Mouse (Mus musculus) G1E (cell line): Measurements from ENCODE around the gene Sac3d1. TPM values are rescaled to one million over a fixed set of nuclear protein-coding genes. Genes with fewer than 3 reads are reported as not detected.
A peak's percentile ranks its signal among the peaks of the same experiment; 100 is the strongest.

Experiments used
- ATAC-seq: 2 replicates; pipeline ENCODE4 v1.8.0; 2016; ENCODE audit warnings: mild to moderate bottlenecking; ENCODE audit not compliant: insufficient number of reproducible peaks, poor library complexity, low FRiP score, severe bottlenecking; ENCODE audit errors: extremely low read depth
- DNase-seq: peaks from one replicate; pipeline ENCODE4 v3.0.0; 2012; ENCODE audit warnings: low spot score
- H3K27me3 ChIP-seq: 2 replicates; pipeline ENCODE4 v1.6.1; 2012; ENCODE audit warnings: mild to moderate bottlenecking, low read length, inconsistent platforms; ENCODE audit not compliant: insufficient read depth
- H3K36me3 ChIP-seq: replicated peaks from 2 replicates; pipeline ENCODE3; 2012; ENCODE audit warnings: mild to moderate bottlenecking, inconsistent platforms
- H3K4me1 ChIP-seq: 2 replicates; pipeline ENCODE4 v1.6.1; 2012; ENCODE audit warnings: low read depth, low read length, inconsistent platforms, mixed read lengths; ENCODE audit not compliant: insufficient read depth
- H3K4me3 ChIP-seq: 2 replicates; pipeline ENCODE4 v1.5.1; 2012; ENCODE audit warnings: low read depth, mild to moderate bottlenecking, inconsistent platforms, low read length, moderate library complexity, mixed read lengths
- H3K9me3 ChIP-seq: replicated peaks from 2 replicates; pipeline ENCODE4 v1.6.1; 2012; ENCODE audit warnings: inconsistent platforms
- CTCF ChIP-seq: IDR thresholded peaks from 2 replicates; pipeline ENCODE4 v1.5.1; 2012; ENCODE audit warnings: low read depth, low read length, inconsistent platforms, mixed read lengths
- GATA1 ChIP-seq: IDR thresholded peaks from 2 replicates; pipeline ENCODE4 v1.6.1; 2012; ENCODE audit warnings: borderline replicate concordance, low read length, inconsistent platforms, mixed read lengths
- GATA2 ChIP-seq: IDR thresholded peaks from 2 replicates; pipeline ENCODE4 v1.6.1; 2012; ENCODE audit warnings: low read depth, low read length, inconsistent platforms, borderline replicate concordance
- POLR2AphosphoS5 ChIP-seq: IDR thresholded peaks from 2 replicates; pipeline ENCODE4 v1.6.1; 2012; ENCODE audit warnings: low read depth, low read length, inconsistent platforms; ENCODE audit not compliant: insufficient replicate concordance
- TAL1 ChIP-seq: conservative IDR thresholded peaks from 2 replicates; pipeline ENCODE4 v1.6.1; 2012; ENCODE audit warnings: low read depth, low read length, inconsistent platforms, mixed read lengths
- polyA plus RNA-seq: library from polyadenylated mRNA; stranded (reverse); fragments of >175 nt; gene quantifications from 2 replicates; pipeline ENCODE4 v1.2.3, GENCODE M21; 2012
- total RNA-seq, 2 experiments: library from RNA; stranded (forward) in 1 of 2; stranded (reverse) in 1 of 2; fragments of 200-1000 nt in 1 of 2; fragments of >200 nt in 1 of 2; fragmentation: Nextera tagmentation in 1 of 2; gene quantifications; 2 replicates each; pipeline ENCODE4 v1.2.3; 2014 to 2017

The Sac3d1 gene
- total and polyA plus RNA-seq, 3 experiments: 7.9 to 69.2 (median 10.2) TPM

GRCm38 (mm10) chr19:6102169-6102853 is 16.1 kb downstream of the Sac3d1 start:
- DNase-seq (no peak), ATAC-seq (no peak)
- TF ChIP-seq GATA1 (no peak), GATA2 (no peak), TAL1 (no peak), POLR2AphosphoS5 (no peak), CTCF (no peak)
- H3K4me1 ChIP-seq: peaks cover 53% of the 10 kb centered on the region
- no peaks in the 10 kb centered on the region for H3K27me3 ChIP-seq
- no peaks in the 10 kb centered on the region for H3K9me3 ChIP-seq
- no peak overlapping the region; the same call in 1 of the 2 replicates for H3K4me3 ChIP-seq
- H3K36me3 ChIP-seq: peaks cover 49% of the 10 kb centered on the region

GRCm38 (mm10) chr19:6101186-6101585 is 17.3 kb downstream of the Sac3d1 start:
- Histone ChIP-seq H3K9me3 (no peaks in the 10 kb centered on the region), H3K27me3 (no peaks in the 10 kb centered on the region), H3K36me3 (peaks cover 53% of the 10 kb centered on the region), H3K4me1 (peaks cover 46% of the 10 kb centered on the region), H3K4me3 (no peak overlapping the region)
- ATAC-seq: no peak
- no peak for TF ChIP-seq GATA2
- TF ChIP-seq TAL1: no peak
- TF ChIP-seq GATA1: no peak
- TF ChIP-seq POLR2AphosphoS5: no peak
- no peak for TF ChIP-seq CTCF
- no peak for DNase-seq

GRCm38 (mm10) chr19:6097847-6098246 is 20.6 kb downstream of the Sac3d1 start:
- DNase-seq: no peak
- no peak overlapping the region for H3K4me3 ChIP-seq
- TF ChIP-seq GATA1 (no peak), POLR2AphosphoS5 (no peak), GATA2 (no peak), TAL1 (no peak), CTCF (no peak)
- H3K9me3 ChIP-seq: no peaks in the 10 kb centered on the region
- no peak for ATAC-seq
- H3K36me3 ChIP-seq: peaks cover 76% of the 10 kb centered on the region
- peaks cover 16% of the 10 kb centered on the region for H3K4me1 ChIP-seq
- H3K27me3 ChIP-seq: no peaks in the 10 kb centered on the region

GRCm38 (mm10) chr19:6094119-6094518 is 24.3 kb downstream of the Sac3d1 start, which contains the start of gene AC131692.1:
Gene AC131692.1, plus strand, starts transcription at chr19:6094419.
- no peaks in the 10 kb centered on the region for H3K27me3 ChIP-seq
- H3K4me1 ChIP-seq: peaks cover 31% of the 10 kb centered on the region
- no peaks in the 10 kb centered on the region for H3K9me3 ChIP-seq
- no peak within 1 kb of the TSS for H3K4me3 ChIP-seq
- ATAC-seq (no peak), DNase-seq (no peak)
- TF ChIP-seq POLR2AphosphoS5: no peak
- no peak for TF ChIP-seq TAL1
- no peak for TF ChIP-seq GATA1
- TF ChIP-seq CTCF: no peak
- no peak for TF ChIP-seq GATA2
- H3K36me3 ChIP-seq: peaks cover 98% of the 10 kb centered on the region

- Histone ChIP-seq H3K36me3 (peaks cover 84% of the 10 kb centered on the region), H3K4me1 (peaks cover 69% of the 10 kb centered on the region), H3K27me3 (no peaks in the 10 kb centered on the region), H3K9me3 (no peaks in the 10 kb centered on the region), H3K4me3 (no peak overlapping the region)
- DNase-seq: no peak
- ATAC-seq: no peak
- TF ChIP-seq GATA1 (no peak), GATA2 (no peak), TAL1 (no peak), POLR2AphosphoS5 (no peak), CTCF (no peak)
Measured at GRCm38 (mm10) chr19:6088841-6089240, 29.6 kb downstream of the Sac3d1 start.

GRCm38 (mm10) chr19:6085417-6085879 is 33.0 kb downstream of the Sac3d1 start:
- ATAC-seq: peak; percentile 87
- Histone ChIP-seq H3K4me3 (peak overlapping the region; percentile 93), H3K4me1 (peaks cover 68% of the 10 kb centered on the region), H3K36me3 (peaks cover 85% of the 10 kb centered on the region), H3K9me3 (no peaks in the 10 kb centered on the region), H3K27me3 (no peaks in the 10 kb centered on the region)
- peak; percentile 93 for DNase-seq
- no peak for TF ChIP-seq GATA2
- TF ChIP-seq GATA1: no peak
- TF ChIP-seq TAL1: no peak
- TF ChIP-seq CTCF: no peak
- TF ChIP-seq POLR2AphosphoS5: no peak
